ENCODE assay signal across 8 mouse cellular contexts in the genomic region with DNA sequence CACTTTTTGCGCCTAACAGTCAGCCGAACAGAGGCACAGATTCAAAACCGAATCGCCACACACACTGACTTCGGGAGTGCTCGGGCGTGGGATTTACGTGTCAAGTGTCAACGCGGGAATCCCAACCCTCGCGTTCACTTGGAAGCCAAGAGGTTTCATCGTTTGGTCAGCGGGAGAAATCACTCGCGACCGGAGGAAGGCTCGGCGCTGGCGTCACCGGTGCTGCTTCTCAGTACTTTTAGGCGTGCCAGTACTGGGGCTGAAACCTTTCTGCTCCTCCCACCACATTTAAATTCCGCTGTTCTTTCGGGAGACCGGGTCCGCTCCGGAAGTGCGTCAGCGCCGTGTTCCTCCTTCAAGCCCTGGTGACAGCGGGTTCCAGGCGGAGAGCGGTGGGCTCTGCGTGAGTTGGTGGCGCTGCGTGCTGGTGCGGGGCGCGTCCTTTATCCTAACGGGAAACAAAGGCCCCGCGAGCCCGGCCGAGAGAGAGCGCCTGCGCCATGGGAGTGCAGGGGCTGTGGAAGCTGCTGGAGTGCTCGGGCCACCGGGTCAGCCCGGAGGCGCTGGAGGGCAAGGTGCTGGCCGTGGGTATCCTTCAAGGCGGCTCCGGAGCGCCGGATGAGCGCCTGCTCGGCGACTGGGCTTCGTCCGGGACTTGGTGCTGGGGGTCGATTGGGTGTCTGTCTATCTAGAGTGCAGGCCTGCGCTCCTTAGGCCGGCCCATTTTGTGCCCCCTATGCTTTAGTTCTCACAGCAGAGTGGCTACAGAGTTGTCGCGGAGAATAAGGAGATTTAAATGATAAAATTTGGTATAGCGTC. TPM values are rescaled to one million over a fixed set of nuclear protein-coding genes. Genes with fewer than 3 reads are reported as not detected.
A peak's percentile ranks its signal among the peaks of the same experiment; 100 is the strongest.
DNase-seq lines count a peak whose midpoint lies in the region; ATAC-seq and TF ChIP-seq lines count a peak whose summit lies in the region.

Ercc5 (plus strand) TSS at position 182 of the 819 bp plus-strand sequence.

- H3K9me3 ChIP-seq in MEL (replicated peaks; ENCODE audit: insufficient read depth, low read length), result no peaks in the 10 kb centered on the region
- H3K9me3 ChIP-seq in forebrain, postnatal 0 days (ENCODE audit: low read length), result no peaks in the 10 kb centered on the region
- no peaks in the 10 kb centered on the region for H3K9me3 ChIP-seq in lung, embryonic 16.5 days (ENCODE audit: control insufficient read depth, low read length)

- ATAC-seq in forebrain, postnatal 0 days, result peak; percentile 97
- peak; percentile 98 to 99 for ATAC-seq in hematopoietic stem cell, adult 5-6 weeks (replicated peaks in 1 of 2; ENCODE audit: insufficient read depth in 1 of 2, low FRiP score in 2 of 2, low TSS enrichment in 1 of 2, low read depth in 1 of 2, poor library complexity in 2 of 2, severe bottlenecking in 2 of 2)
- peak; percentile 98 for ATAC-seq in lung, embryonic 16.5 days (ENCODE audit: low read depth)

- TF ChIP-seq RAD21 in MEL (IDR thresholded peaks at IDR 0.05; ENCODE audit: low read depth, low read length), result no peak

- peaks cover 2% of the 10 kb centered on the region; the same call in 1 of the 2 replicates for H3K79me2 ChIP-seq in MEL (ENCODE audit: control insufficient read depth, insufficient read depth, low read length, poor library complexity)

- peak within 1 kb of the TSS; percentile 91 for H3K9ac ChIP-seq in MEL (ENCODE audit: control insufficient read depth, low read depth, low read length, poor library complexity, severe bottlenecking)
- H3K9ac ChIP-seq in forebrain, postnatal 0 days, result peak within 1 kb of the TSS; percentile 91
- H3K9ac ChIP-seq in lung, embryonic 16.5 days (ENCODE audit: low read length), result peak within 1 kb of the TSS; percentile 80

- H3K4me1 ChIP-seq in MEL (ENCODE audit: control insufficient read depth in 1 of 2, insufficient read depth in 2 of 2, low read length in 2 of 2), result peaks cover 2 to 5% of the 10 kb centered on the region in 2 experiments; a peak in 3 of 4 replicates
- no peaks in the 10 kb centered on the region for H3K4me1 ChIP-seq in cerebellum, adult 2 months (ENCODE audit: control insufficient read depth, insufficient read depth, low read length)
- H3K4me1 ChIP-seq in forebrain, postnatal 0 days (ENCODE audit: insufficient read depth), result peaks cover 6% of the 10 kb centered on the region
- peaks cover 3% of the 10 kb centered on the region; the same call in 1 of the 2 replicates for H3K4me1 ChIP-seq in lung, embryonic 16.5 days (replicated peaks; ENCODE audit: control insufficient read depth, insufficient read depth, low read length)

- peak within 1 kb of the TSS; percentile 55 for H3K4me2 ChIP-seq in forebrain, postnatal 0 days (ENCODE audit: low read depth)
- peak within 1 kb of the TSS; percentile 67 for H3K4me2 ChIP-seq in lung, embryonic 16.5 days (ENCODE audit: low read depth, low read length)

- peak; percentile 88 to 89 for TF ChIP-seq POLR2A in MEL (IDR thresholded peaks at IDR 0.05; ENCODE audit: control insufficient read depth in 1 of 2, insufficient read depth in 1 of 2, low read depth in 1 of 2, low read length in 2 of 2, poor library complexity in 1 of 2)
- TF ChIP-seq POLR2A in cerebellum, adult 2 months (IDR thresholded peaks at IDR 0.05; ENCODE audit: borderline replicate concordance, insufficient read depth, low read length), result peak; percentile 89

- H3K27me3 ChIP-seq in MEL (ENCODE audit: control insufficient read depth in 1 of 2, insufficient read depth in 2 of 2, low read length in 2 of 2), result no peaks in the 10 kb centered on the region
- no peaks in the 10 kb centered on the region for H3K27me3 ChIP-seq in cerebellum, adult 2 months (ENCODE audit: control insufficient read depth, insufficient read depth, low read length)
- H3K27me3 ChIP-seq in forebrain, postnatal 0 days (ENCODE audit: insufficient read depth, low read length), result no peaks in the 10 kb centered on the region
- no peaks in the 10 kb centered on the region for H3K27me3 ChIP-seq in lung, embryonic 16.5 days (ENCODE audit: control insufficient read depth, insufficient read depth, low read depth, low read length)

- no peak for TF ChIP-seq EP300 in MEL (IDR thresholded peaks at IDR 0.05; ENCODE audit: low read depth in 1 of 2, low read length in 2 of 2)

- WGBS in cerebellum, adult 2 months, result under 1% methylated on average over 66 of the region's 66 CpGs
- 1% methylated on average over 66 of the region's 66 CpGs for WGBS in forebrain, postnatal 0 days
- WGBS in lung, embryonic 16.5 days, result 0% methylated on average over 66 of the region's 66 CpGs

- peaks cover 0 to 10% of the 10 kb centered on the region in 2 experiments; a peak in 2 of 4 replicates for H3K36me3 ChIP-seq in MEL (ENCODE audit: control insufficient read depth in 1 of 2, insufficient read depth in 2 of 2, low read length in 2 of 2)
- H3K36me3 ChIP-seq in forebrain, postnatal 0 days (ENCODE audit: insufficient read depth), result peaks cover 8% of the 10 kb centered on the region
- H3K36me3 ChIP-seq in lung, embryonic 16.5 days (ENCODE audit: control insufficient read depth, insufficient read depth, low read length), result peaks cover 8% of the 10 kb centered on the region

- H3K27ac ChIP-seq in MEL (ENCODE audit: control insufficient read depth, low read depth, low read length), result peak within 1 kb of the TSS; percentile 70
- peak within 1 kb of the TSS; percentile 81 for H3K27ac ChIP-seq in cerebellum, adult 2 months (ENCODE audit: insufficient read depth, low read length)
- peak within 1 kb of the TSS; percentile 94 for H3K27ac ChIP-seq in forebrain, postnatal 0 days (ENCODE audit: low read depth, low read length)
- peak within 1 kb of the TSS; percentile 87 for H3K27ac ChIP-seq in lung, embryonic 16.5 days (ENCODE audit: low read length)

- peak within 1 kb of the TSS; percentile 74 to 98 for H3K4me3 ChIP-seq in MEL (ENCODE audit: control insufficient read depth in 1 of 2, insufficient read depth in 1 of 2, low read depth in 2 of 2, low read length in 2 of 2)
- H3K4me3 ChIP-seq in cerebellum, adult 2 months (replicated peaks; ENCODE audit: insufficient read depth, low read depth, low read length), result peak within 1 kb of the TSS; percentile 79
- H3K4me3 ChIP-seq in forebrain, postnatal 0 days (ENCODE audit: low read depth, low read length), result peak within 1 kb of the TSS; percentile 64
- peak within 1 kb of the TSS; percentile 66 for H3K4me3 ChIP-seq in lung, embryonic 16.5 days (ENCODE audit: low read length)

- DNase-seq in MEL (ENCODE audit: low read depth, low spot score), result peak; percentile 95
- DNase-seq in cerebellum, adult 2 months, result peak; percentile 87 to 88
- peak; percentile 93 for DNase-seq in forebrain, postnatal 0 days
- DNase-seq in layer of hippocampus, adult 9-10 months (ENCODE audit: low spot score), result peak; percentile 51
- peak; percentile 48 for DNase-seq in ovary, postnatal 10 days (ENCODE audit: low spot score)
- peak; percentile 74 to 75 for DNase-seq in thymus, postnatal 10 days (ENCODE audit: low spot score in 2 of 2)

- TF ChIP-seq CTCF in MEL (IDR thresholded peaks at IDR 0.05 in 2 of 3, conservative IDR thresholded peaks at IDR 0.05 in 1 of 3; ENCODE audit: control insufficient read depth in 1 of 3, insufficient read depth in 1 of 3, low read depth in 2 of 3, low read length in 3 of 3, poor library complexity in 1 of 3, severe bottlenecking in 1 of 3), result no peak
- 0 out of 2 replicates have a peak, but pooled peaks have one; percentile 0 for TF ChIP-seq CTCF in cerebellum, adult 2 months (IDR thresholded peaks at IDR 0.05; ENCODE audit: borderline replicate concordance, insufficient read depth, low read depth, low read length)
- 0 out of 2 replicates have a peak, but pooled peaks have one; percentile 0 for TF ChIP-seq CTCF in forebrain, postnatal 0 days (IDR thresholded peaks at IDR 0.05; ENCODE audit: low read depth)

TF ChIP-seq in MEL, 35 proteins besides CTCF, POLR2A, EP300 and RAD21 (continues in another document):
- TF ChIP-seq MYC (IDR thresholded peaks at IDR 0.05; ENCODE audit: low read depth, low read length) (no peak; the same call in 1 of the 2 replicates), RCOR1 (IDR thresholded peaks at IDR 0.05; ENCODE audit: low read depth, low read length) (0 out of 2 replicates have a peak, but pooled peaks have one; percentile 29), POLR2AphosphoS2 (IDR thresholded peaks at IDR 0.05; ENCODE audit: low read length) (peak; percentile 90), ZKSCAN1 (IDR thresholded peaks at IDR 0.05; ENCODE audit: low read depth, low read length) (no peak), NELFE (IDR thresholded peaks at IDR 0.05; ENCODE audit: low read depth, low read length) (peak; percentile 86), E2F4 (IDR thresholded peaks at IDR 0.05; ENCODE audit: borderline replicate concordance, low read depth, low read length) (peak; percentile 60; the same call in 1 of the 2 replicates), POLR2AphosphoS5 (IDR thresholded peaks at IDR 0.05; ENCODE audit: borderline replicate concordance, low read depth, low read length) (0 out of 2 replicates have a peak, but pooled peaks have one; percentile 43), SIN3A (IDR thresholded peaks at IDR 0.05; ENCODE audit: low read length) (peak; percentile 70), NRF1 (IDR thresholded peaks at IDR 0.05; ENCODE audit: insufficient read depth, low read depth, low read length, poor library complexity, severe bottlenecking) (no peak), KAT2A (conservative IDR thresholded peaks at IDR 0.05; ENCODE audit: low read depth, low read length) (no peak), SMC3 (IDR thresholded peaks at IDR 0.05; ENCODE audit: low read depth, low read length) (no peak), CHD1 (IDR thresholded peaks at IDR 0.05; ENCODE audit: low read depth, low read length) (no peak), GATA1 (IDR thresholded peaks at IDR 0.05; ENCODE audit: low read depth, low read length) (no peak), ZMIZ1 (IDR thresholded peaks at IDR 0.05; ENCODE audit: low read depth, low read length) (no peak; the same call in 1 of the 2 replicates), TAL1 (IDR thresholded peaks at IDR 0.05; ENCODE audit: low read length) (no peak), TCF12 (IDR thresholded peaks at IDR 0.05; ENCODE audit: low read depth, low read length) (0 out of 2 replicates have a peak, but pooled peaks have one; percentile 34), CHD2 (IDR thresholded peaks at IDR 0.05; ENCODE audit: low read length) (0 out of 2 replicates have a peak, but pooled peaks have one; percentile 22), MYB (IDR thresholded peaks at IDR 0.05; ENCODE audit: low read depth, low read length) (no peak)

RNA-seq across cellular contexts. Expression of gene Ercc5, which starts in this region (rescaled TPM):
- total RNA-seq in MEL (2012; rRNA removed), result 8.0 and 8.2 TPM in 2 replicates
- 1 to 10 TPM in 1 of 2 experiments, not detected in 1; 8.5 TPM for polyA plus RNA-seq in MEL (2012; ENCODE audit: insufficient read depth in 1 of 2, insufficient read length in 2 of 2, low read depth in 1 of 2, low replicate concordance in 2 of 2, missing spikeins in 1 of 2)
- 19.8 and 20.4 TPM in 2 replicates for polyA plus RNA-seq in cerebellum, adult 2 months (2012; rRNA removed)
- total RNA-seq in forebrain, postnatal 0 days (2014; rRNA removed), result 25.2 and 28.0 TPM in 2 replicates
- polyA plus RNA-seq in forebrain, postnatal 0 days (2015; fragmentation: Nextera tagmentation; extraction: Ambion mirVana), result 19.1 and 20.2 TPM in 2 replicates
- 16.2 and 18.8 TPM in 2 replicates for total RNA-seq in hematopoietic stem cell, adult 5-6 weeks (2017)
- polyA plus RNA-seq in lung, embryonic 16.5 days (2015; fragmentation: Nextera tagmentation; extraction: Ambion mirVana), result 22.1 and 23.6 TPM in 2 replicates

Comparison
In these comparisons a context has a peak if more than half of its experiments do, and no peak if none do; other contexts are left out.
1. Peak in every context shown above with its lines: DNase-seq, ATAC-seq, H3K4me3 ChIP-seq and H3K27ac ChIP-seq.
2. CTCF ChIP-seq: peak in cerebellum, adult 2 months (single experiment) and forebrain, postnatal 0 days (single experiment); none in MEL (0 of 3).